Mouse (Mus musculus) G1E (cell line): ENCODE measurements around the gene Kcnip3. TPM values are rescaled to one million over a fixed set of nuclear protein-coding genes. Genes with fewer than 3 reads are reported as not detected.

Experiments
- ATAC-seq: 2 replicates; pipeline ENCODE4 v1.8.0; 2016; ENCODE audit warnings: mild to moderate bottlenecking; ENCODE audit not compliant: insufficient number of reproducible peaks, poor library complexity, low FRiP score, severe bottlenecking; ENCODE audit errors: extremely low read depth
- DNase-seq: peaks from one replicate; pipeline ENCODE4 v3.0.0; 2012; ENCODE audit warnings: low spot score
- H3K27me3 ChIP-seq: 2 replicates; pipeline ENCODE4 v1.6.1; 2012; ENCODE audit warnings: mild to moderate bottlenecking, low read length, inconsistent platforms; ENCODE audit not compliant: insufficient read depth
- H3K36me3 ChIP-seq: replicated peaks from 2 replicates; pipeline ENCODE3; 2012; ENCODE audit warnings: mild to moderate bottlenecking, inconsistent platforms
- H3K4me1 ChIP-seq: 2 replicates; pipeline ENCODE4 v1.6.1; 2012; ENCODE audit warnings: low read depth, low read length, inconsistent platforms, mixed read lengths; ENCODE audit not compliant: insufficient read depth
- H3K4me3 ChIP-seq: 2 replicates; pipeline ENCODE4 v1.5.1; 2012; ENCODE audit warnings: low read depth, mild to moderate bottlenecking, inconsistent platforms, low read length, moderate library complexity, mixed read lengths
- H3K9me3 ChIP-seq: replicated peaks from 2 replicates; pipeline ENCODE4 v1.6.1; 2012; ENCODE audit warnings: inconsistent platforms
- CTCF ChIP-seq: IDR thresholded peaks from 2 replicates; pipeline ENCODE4 v1.5.1; 2012; ENCODE audit warnings: low read depth, low read length, inconsistent platforms, mixed read lengths
- GATA1 ChIP-seq: IDR thresholded peaks from 2 replicates; pipeline ENCODE4 v1.6.1; 2012; ENCODE audit warnings: borderline replicate concordance, low read length, inconsistent platforms, mixed read lengths
- GATA2 ChIP-seq: IDR thresholded peaks from 2 replicates; pipeline ENCODE4 v1.6.1; 2012; ENCODE audit warnings: low read depth, low read length, inconsistent platforms, borderline replicate concordance
- POLR2AphosphoS5 ChIP-seq: IDR thresholded peaks from 2 replicates; pipeline ENCODE4 v1.6.1; 2012; ENCODE audit warnings: low read depth, low read length, inconsistent platforms; ENCODE audit not compliant: insufficient replicate concordance
- TAL1 ChIP-seq: conservative IDR thresholded peaks from 2 replicates; pipeline ENCODE4 v1.6.1; 2012; ENCODE audit warnings: low read depth, low read length, inconsistent platforms, mixed read lengths
- polyA plus RNA-seq: library from polyadenylated mRNA; stranded (reverse); fragments of >175 nt; gene quantifications from 2 replicates; pipeline ENCODE4 v1.2.3, GENCODE M21; 2012
- total RNA-seq, 2 experiments: library from RNA; stranded (forward) in 1 of 2; stranded (reverse) in 1 of 2; fragments of 200-1000 nt in 1 of 2; fragments of >200 nt in 1 of 2; fragmentation: Nextera tagmentation in 1 of 2; gene quantifications; 2 replicates each; pipeline ENCODE4 v1.2.3; 2014 to 2017

The Kcnip3 gene
- total and polyA plus RNA-seq, 3 experiments = 0.02 to 0.05 TPM; not detected in 1

- ATAC-seq = peak; percentile 90
- Histone ChIP-seq H3K4me3 (peak within 1 kb of the TSS; percentile 92), H3K4me1 (peaks cover 31% of the 10 kb centered on the region), H3K27me3 (no peaks in the 10 kb centered on the region), H3K36me3 (peaks cover 37% of the 10 kb centered on the region), H3K9me3 (no peaks in the 10 kb centered on the region)
- TF ChIP-seq GATA2 (no peak), POLR2AphosphoS5 (0 out of 2 replicates have a peak, but pooled peaks have one; percentile 33), TAL1 (no peak), CTCF (no peak), GATA1 (no peak)
- peak; percentile 91 for DNase-seq
These were observed 77.7 kb downstream of the Kcnip3 start, which contains the start of gene Fahd2a for GRCm38 (mm10) chr2:127444055-127444789. Gene Fahd2a (minus strand): TSS chr2:127444565.

DNA sequence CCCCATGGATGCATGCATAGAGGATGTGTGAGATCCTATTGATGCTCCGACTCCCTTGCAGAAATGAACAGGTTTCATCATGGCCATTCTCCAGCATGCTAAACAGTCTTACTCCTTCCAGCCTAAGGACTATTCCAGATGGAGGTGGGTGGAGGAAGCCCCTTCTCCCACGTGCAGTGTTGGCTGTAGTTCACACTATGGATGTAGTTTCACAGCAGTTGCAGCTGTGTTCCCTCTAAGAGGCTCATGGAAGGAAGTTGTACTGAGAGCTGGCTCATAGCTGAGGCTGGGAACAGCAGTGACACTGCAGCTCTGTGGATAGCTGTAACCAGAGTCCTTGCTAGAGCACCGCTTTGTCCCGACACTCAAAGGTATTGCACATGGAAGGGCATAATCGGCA, 84.2 kb downstream of the Kcnip3 start:
- Histone ChIP-seq H3K4me3 (no peak overlapping the region), H3K27me3 (no peaks in the 10 kb centered on the region), H3K4me1 (peaks cover 11% of the 10 kb centered on the region; the same call in 1 of the 2 replicates), H3K36me3 (peaks cover 98% of the 10 kb centered on the region), H3K9me3 (no peaks in the 10 kb centered on the region)
- ATAC-seq (no peak), DNase-seq (no peak)
- TF ChIP-seq GATA1 = no peak
- no peak for TF ChIP-seq TAL1
- TF ChIP-seq GATA2 = no peak
- TF ChIP-seq POLR2AphosphoS5 = no peak
- TF ChIP-seq CTCF = no peak

DNA sequence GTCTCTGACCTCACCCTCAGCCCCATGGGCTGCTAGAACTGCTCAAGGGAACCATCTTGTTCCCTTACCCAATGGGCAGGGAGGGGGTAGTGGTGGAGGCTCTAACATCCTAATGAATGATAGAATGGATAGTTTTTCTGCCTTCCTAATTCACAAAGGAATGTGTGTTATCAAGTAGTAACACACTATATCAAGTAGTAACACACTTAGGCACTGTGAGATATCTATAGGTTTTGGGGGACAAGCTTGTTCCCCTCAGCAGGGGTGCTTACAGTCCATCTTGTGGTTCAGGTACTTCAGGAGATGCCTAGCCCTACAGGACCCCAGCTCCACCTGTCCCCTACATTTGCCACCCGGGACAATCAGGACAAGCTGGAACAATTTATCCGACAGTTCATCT, 86.3 kb downstream of the Kcnip3 start:
- peaks cover 77% of the 10 kb centered on the region for H3K36me3 ChIP-seq
- H3K9me3 ChIP-seq = no peaks in the 10 kb centered on the region
- no peak overlapping the region for H3K4me3 ChIP-seq
- ATAC-seq = no peak
- TF ChIP-seq CTCF = no peak
- no peak for TF ChIP-seq TAL1
- TF ChIP-seq GATA1 = no peak
- TF ChIP-seq GATA2 = no peak
- DNase-seq = no peak
- peaks cover 4% of the 10 kb centered on the region; the same call in 1 of the 2 replicates for H3K4me1 ChIP-seq
- H3K27me3 ChIP-seq = no peaks in the 10 kb centered on the region

GRCm38 (mm10) chr2:127435135-127435534, 86.8 kb downstream of the Kcnip3 start:
- peaks cover 4% of the 10 kb centered on the region; the same call in 1 of the 2 replicates for H3K4me1 ChIP-seq
- H3K27me3 ChIP-seq = no peaks in the 10 kb centered on the region
- TF ChIP-seq CTCF (no peak), GATA1 (no peak), POLR2AphosphoS5 (no peak), TAL1 (no peak), GATA2 (no peak)

DNA sequence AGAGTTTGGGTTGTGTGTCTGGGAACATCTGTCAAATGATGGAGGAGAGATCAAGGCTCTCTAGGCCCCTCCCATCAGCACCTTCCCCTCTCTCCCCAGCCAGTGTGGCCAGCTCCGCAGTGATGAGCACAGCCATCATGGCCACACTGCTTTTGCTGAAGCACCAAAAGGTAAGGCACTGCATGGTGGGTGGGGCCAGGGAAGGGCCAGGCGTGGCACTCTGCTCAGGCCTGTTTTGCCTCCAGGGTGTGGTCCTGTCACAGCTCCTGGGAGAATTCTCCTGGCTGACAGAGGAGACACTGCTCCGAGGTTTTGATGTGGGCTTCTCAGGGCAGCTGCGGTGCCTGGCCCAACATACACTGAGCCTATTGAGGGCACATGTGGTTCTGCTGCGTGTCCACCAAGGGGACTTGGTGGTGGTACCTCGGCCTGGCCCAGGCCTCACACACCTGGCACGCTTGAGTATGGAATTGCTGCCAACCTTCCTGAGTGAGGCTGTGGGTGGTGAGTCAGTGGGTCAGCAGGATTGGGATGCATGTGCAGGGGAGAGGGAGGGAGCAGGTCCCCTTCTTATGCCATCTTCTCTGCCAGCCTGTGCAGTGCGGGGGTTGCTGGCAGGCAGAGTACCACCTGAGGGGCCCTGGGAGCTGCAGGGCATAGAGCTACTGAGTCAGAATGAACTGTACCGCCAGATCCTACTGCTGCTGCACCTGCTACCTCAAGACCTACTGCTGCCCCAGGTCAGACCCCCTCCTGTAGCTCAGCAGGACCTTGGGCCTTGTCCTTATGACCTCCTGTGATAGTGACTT, 88.2 kb downstream of the Kcnip3 start:
- Histone ChIP-seq H3K27me3 (peaks cover 6% of the 10 kb centered on the region; the same call in 1 of the 2 replicates), H3K36me3 (peaks cover 58% of the 10 kb centered on the region), H3K9me3 (no peaks in the 10 kb centered on the region), H3K4me1 (peaks cover 4% of the 10 kb centered on the region; the same call in 1 of the 2 replicates), H3K4me3 (no peak overlapping the region)
- DNase-seq = no peak
- ATAC-seq = no peak
- TF ChIP-seq TAL1 = no peak
- TF ChIP-seq GATA2 = no peak
- no peak for TF ChIP-seq POLR2AphosphoS5
- TF ChIP-seq CTCF = no peak
- TF ChIP-seq GATA1 = no peak

More at GRCm38 (mm10) chr2:127435135-127435534, 86.8 kb downstream of the Kcnip3 start:
- DNase-seq (no peak), ATAC-seq (no peak)
- H3K36me3 ChIP-seq = peaks cover 72% of the 10 kb centered on the region
- H3K9me3 ChIP-seq = no peaks in the 10 kb centered on the region
- H3K4me3 ChIP-seq = no peak overlapping the region

DNA sequence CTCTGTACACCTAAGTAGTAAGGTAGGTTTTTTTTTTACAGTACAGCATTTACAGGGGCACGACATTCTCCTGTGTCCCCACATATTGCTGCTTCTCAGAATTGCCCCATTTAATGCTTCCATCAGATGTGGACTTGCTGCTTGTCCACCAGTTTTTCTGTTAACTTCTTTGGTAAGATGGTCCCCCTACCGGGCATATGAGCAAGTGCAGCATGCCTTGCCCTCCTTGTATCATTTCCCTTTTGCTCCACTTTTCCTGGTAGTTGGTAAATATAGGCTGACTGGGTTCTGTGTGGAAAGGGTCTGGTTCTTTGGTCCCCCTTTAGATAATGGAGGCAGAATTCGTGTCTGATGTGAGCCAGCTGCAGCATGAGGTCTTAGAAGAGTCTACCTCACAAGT, 91.7 kb downstream of the Kcnip3 start:
- ATAC-seq (no peak; the same call in 1 of the 2 replicates), DNase-seq (no peak)
- TF ChIP-seq GATA2 (no peak), POLR2AphosphoS5 (no peak), CTCF (peak; percentile 86), TAL1 (no peak), GATA1 (no peak)
- no peak overlapping the region for H3K4me3 ChIP-seq
- peaks cover 4% of the 10 kb centered on the region; the same call in 1 of the 2 replicates for H3K4me1 ChIP-seq
- no peaks in the 10 kb centered on the region for H3K9me3 ChIP-seq
- H3K36me3 ChIP-seq = peaks cover 25% of the 10 kb centered on the region
- H3K27me3 ChIP-seq = peaks cover 21% of the 10 kb centered on the region
